Mouse (Mus musculus) embryonic facial prominence, embryonic 13.5 days (tissue): ENCODE measurements at regions not wholly inside any gene's neighbourhood (a gene's known extent, or its start where the extent isn't known, plus 50 kb on each side); places are given as distances from the start of the nearest gene placed in this dataset.

Experiments
- ATAC-seq: fragments of 200-750 bp; cut with Nextera tagmentation; 2 replicates; pipeline ENCODE4 v1.8.0; 2017; ENCODE audit warnings: low read depth; ENCODE audit not compliant: insufficient number of reproducible peaks, insufficient read depth, low FRiP score, low TSS enrichment
- H3K27ac ChIP-seq: fragments of 300-500 bp; sonication (generic); 2 replicates; pipeline ENCODE4 v1.5.1; 2015; ENCODE audit warnings: moderate library complexity, mild to moderate bottlenecking, inconsistent platforms
- H3K27me3 ChIP-seq: fragments of 300-500 bp; sonication (generic); 2 replicates; pipeline ENCODE4 v1.6.1; 2015; ENCODE audit warnings: mild to moderate bottlenecking, inconsistent platforms
- H3K36me3 ChIP-seq: fragments of 300-500 bp; sonication (generic); 2 replicates; pipeline ENCODE4 v1.6.1; 2015; ENCODE audit warnings: mild to moderate bottlenecking, inconsistent platforms
- H3K4me1 ChIP-seq: fragments of 300-500 bp; sonication (generic); 2 replicates; pipeline ENCODE4 v1.6.1; 2015; ENCODE audit warnings: inconsistent platforms
- H3K4me2 ChIP-seq: fragments of 300-500 bp; sonication (generic); 2 replicates; pipeline ENCODE4 v1.6.1; 2015; ENCODE audit warnings: moderate library complexity, mild to moderate bottlenecking, inconsistent platforms
- H3K4me3 ChIP-seq: fragments of 300-500 bp; sonication (generic); 2 replicates; pipeline ENCODE4 v1.5.1; 2015; ENCODE audit warnings: mild to moderate bottlenecking, inconsistent platforms
- H3K9ac ChIP-seq: fragments of 300-500 bp; sonication (generic); 2 replicates; pipeline ENCODE4 v1.6.1; 2015; ENCODE audit warnings: mild to moderate bottlenecking, inconsistent platforms
- H3K9me3 ChIP-seq: fragments of 300-500 bp; sonication (generic); 2 replicates; pipeline ENCODE4 v1.6.1; 2016; ENCODE audit warnings: inconsistent platforms
- WGBS: fragments of 180-500 bp; shearing (Covaris S2); methylation state at CpG from one replicate; pipeline ENCODE4 v1.1.7; 2015; ENCODE audit warnings: mixed read lengths; 5-methylcytosine and 5-hydroxymethylcytosine counted together

DNA sequence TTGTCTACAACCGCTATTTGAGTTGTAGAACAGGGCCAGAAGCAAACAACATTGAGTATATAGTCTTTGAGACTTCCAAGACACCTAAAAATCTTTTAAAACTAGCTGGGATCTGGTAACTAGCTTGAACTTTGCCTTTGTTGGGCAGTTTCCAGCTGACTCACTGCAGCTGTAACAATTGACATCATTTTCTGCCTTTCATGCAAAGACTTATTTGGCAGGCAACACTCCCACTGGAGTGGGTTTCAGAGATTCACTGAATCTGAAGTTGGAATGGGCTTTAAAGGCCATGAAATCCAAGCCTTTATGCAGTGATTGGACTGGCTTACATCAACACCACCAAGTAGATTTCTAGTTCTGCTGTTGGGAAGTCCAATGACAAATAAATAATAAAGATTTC, 173.6 kb upstream of the Nova1 start:
- no peaks in the 10 kb centered on the region for H3K36me3 ChIP-seq
- 81% methylated on average over 1 of the region's 1 CpGs for WGBS
- no peaks in the 10 kb centered on the region for H3K27me3 ChIP-seq
- no peak overlapping the region for H3K9ac ChIP-seq
- no peak overlapping the region for H3K27ac ChIP-seq
- no peaks in the 10 kb centered on the region for H3K4me1 ChIP-seq
- no peaks in the 10 kb centered on the region for H3K9me3 ChIP-seq
- H3K4me3 ChIP-seq, result no peak overlapping the region
- no peak overlapping the region for H3K4me2 ChIP-seq
- no peak for ATAC-seq

DNA sequence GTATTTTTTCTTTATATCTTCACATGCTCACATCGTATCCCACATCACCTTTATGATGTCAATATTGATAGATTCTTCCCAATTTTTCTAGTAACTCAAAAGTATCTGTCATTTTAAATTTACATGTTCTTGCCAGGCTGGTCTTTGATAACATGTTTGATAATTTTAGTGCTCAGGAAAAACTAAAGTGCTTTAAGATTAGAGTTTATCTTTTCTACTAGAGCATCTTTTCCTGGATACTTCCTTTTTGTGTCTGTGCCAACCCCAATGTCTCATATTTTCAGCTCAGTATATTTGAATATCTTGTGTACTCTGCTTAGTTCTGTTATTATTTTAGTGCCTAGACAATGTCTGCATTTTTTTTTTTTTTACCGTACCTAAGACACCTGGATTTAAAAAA, 170.2 kb upstream of the Nova1 start:
- no peaks in the 10 kb centered on the region for H3K36me3 ChIP-seq
- WGBS, result 81% methylated on average over 2 of the region's 2 CpGs
- no peak overlapping the region for H3K4me2 ChIP-seq
- no peak overlapping the region for H3K27ac ChIP-seq
- H3K27me3 ChIP-seq, result no peaks in the 10 kb centered on the region
- H3K4me3 ChIP-seq, result no peak overlapping the region
- no peaks in the 10 kb centered on the region for H3K9me3 ChIP-seq
- H3K9ac ChIP-seq, result no peak overlapping the region
- H3K4me1 ChIP-seq, result no peaks in the 10 kb centered on the region
- no peak for ATAC-seq

DNA sequence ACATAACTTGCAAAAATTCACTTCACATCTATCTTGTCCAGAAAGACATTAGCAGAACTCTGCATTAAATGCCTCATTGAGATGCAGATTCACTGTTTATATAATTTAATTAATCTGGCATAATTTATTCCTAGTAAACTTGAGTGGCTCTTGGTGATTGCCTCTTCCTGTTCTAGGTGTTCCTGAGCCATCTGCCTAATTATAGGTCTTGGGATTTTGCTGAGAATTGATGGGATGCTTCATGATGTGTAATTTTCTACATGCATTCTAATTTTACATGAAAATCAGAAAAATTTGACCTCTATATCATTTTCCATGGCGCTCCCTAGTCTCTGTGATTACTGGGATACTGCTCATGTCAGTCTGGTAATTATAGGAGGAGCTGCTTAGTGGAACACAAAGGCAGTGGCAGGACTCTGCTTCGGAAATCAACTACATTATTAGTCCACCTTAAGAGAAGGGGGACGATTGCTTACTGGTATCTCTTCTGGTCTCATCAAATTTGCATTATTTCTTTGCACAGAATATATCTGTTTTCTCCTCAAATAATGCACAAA, 131.6 kb upstream of the Nova1 start:
- no peaks in the 10 kb centered on the region for H3K9me3 ChIP-seq
- no peaks in the 10 kb centered on the region for H3K36me3 ChIP-seq
- no peak overlapping the region for H3K27ac ChIP-seq
- no peak overlapping the region for H3K9ac ChIP-seq
- no peak for ATAC-seq
- H3K27me3 ChIP-seq, result no peaks in the 10 kb centered on the region
- H3K4me1 ChIP-seq, result no peaks in the 10 kb centered on the region
- no peak overlapping the region for H3K4me2 ChIP-seq
- no peak overlapping the region for H3K4me3 ChIP-seq
- 80% methylated on average over 3 of the region's 3 CpGs for WGBS

GRCm38 (mm10) chr12:46945707-46946106, 127.0 kb upstream of the Nova1 start:
- Histone ChIP-seq H3K4me1 (no peaks in the 10 kb centered on the region), H3K4me2 (no peak overlapping the region), H3K27ac (no peak overlapping the region), H3K9ac (no peak overlapping the region), H3K36me3 (no peaks in the 10 kb centered on the region), H3K9me3 (no peaks in the 10 kb centered on the region), H3K27me3 (no peaks in the 10 kb centered on the region), H3K4me3 (no peak overlapping the region)
- no peak for ATAC-seq

- Histone ChIP-seq H3K27ac (no peak overlapping the region), H3K4me2 (no peak overlapping the region), H3K9ac (no peak overlapping the region), H3K4me3 (no peak overlapping the region), H3K36me3 (no peaks in the 10 kb centered on the region), H3K27me3 (no peaks in the 10 kb centered on the region), H3K4me1 (no peaks in the 10 kb centered on the region), H3K9me3 (no peaks in the 10 kb centered on the region)
- ATAC-seq, result no peak
Measured at GRCm38 (mm10) chr12:46931086-46931485, 112.4 kb upstream of the Nova1 start.

DNA sequence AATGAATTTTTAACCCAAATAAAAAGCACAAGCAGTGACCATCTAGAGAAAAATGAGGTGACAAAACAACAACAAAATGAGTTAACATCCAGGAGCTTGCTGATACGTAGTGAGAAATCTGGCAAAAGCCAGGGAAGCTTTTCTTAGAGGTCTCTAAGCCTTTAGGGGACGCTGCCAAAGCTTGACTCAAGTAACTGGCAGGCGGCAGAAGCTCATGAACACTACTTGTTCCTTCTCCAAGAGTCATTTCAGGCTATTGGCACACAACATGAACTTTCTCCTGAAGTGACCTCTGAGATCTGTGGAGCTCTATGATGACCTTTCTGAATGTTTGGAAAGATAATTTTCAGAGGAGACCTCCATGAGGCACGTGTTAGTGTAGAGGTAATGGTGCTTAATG, 98.6 kb upstream of the Nova1 start:
- Histone ChIP-seq H3K4me2 (no peak overlapping the region), H3K27me3 (no peaks in the 10 kb centered on the region), H3K27ac (no peak overlapping the region), H3K9me3 (no peaks in the 10 kb centered on the region), H3K4me1 (no peaks in the 10 kb centered on the region), H3K36me3 (no peaks in the 10 kb centered on the region), H3K9ac (no peak overlapping the region), H3K4me3 (no peak overlapping the region)
- no peak for ATAC-seq
- WGBS, result 75% methylated on average over 4 of the region's 4 CpGs

DNA sequence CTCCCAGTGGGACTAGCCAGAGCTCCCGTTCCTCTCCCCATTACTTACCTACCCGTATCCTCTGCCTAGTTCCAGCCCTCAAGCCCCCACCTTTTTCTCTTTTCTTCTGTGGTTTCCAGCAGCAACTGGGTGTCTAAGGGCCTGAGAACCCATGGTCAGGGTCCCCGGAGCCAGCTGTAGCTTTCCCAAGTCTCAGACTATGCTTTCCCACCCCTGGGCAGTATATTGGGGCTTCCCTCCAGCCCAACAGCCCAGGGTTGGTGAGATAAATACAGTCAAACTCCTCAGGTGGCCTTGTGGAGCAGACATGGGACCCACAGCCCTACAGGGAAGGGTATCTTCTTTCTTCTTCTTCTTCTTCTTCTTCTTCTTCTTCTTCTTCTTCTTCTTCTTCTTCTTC, 59.4 kb upstream of the Nova1 start:
- no peak overlapping the region for H3K9ac ChIP-seq
- H3K27me3 ChIP-seq, result no peaks in the 10 kb centered on the region
- H3K4me3 ChIP-seq, result no peak overlapping the region
- H3K27ac ChIP-seq, result no peak overlapping the region
- no peak for ATAC-seq
- H3K4me2 ChIP-seq, result no peak overlapping the region
- 95% methylated on average over 3 of the region's 3 CpGs for WGBS
- peaks cover 2% of the 10 kb centered on the region for H3K4me1 ChIP-seq
- H3K36me3 ChIP-seq, result no peaks in the 10 kb centered on the region
- no peaks in the 10 kb centered on the region for H3K9me3 ChIP-seq

GRCm38 (mm10) chr12:46870130-46870529, 51.4 kb upstream of the Nova1 start:
- H3K27me3 ChIP-seq, result no peaks in the 10 kb centered on the region
- 35% methylated on average over 2 of the region's 2 CpGs for WGBS
- no peaks in the 10 kb centered on the region for H3K36me3 ChIP-seq
- H3K4me3 ChIP-seq, result no peak overlapping the region
- 0 out of 2 replicates have a peak, but pooled peaks cover 4% of the 10 kb centered on the region for H3K4me1 ChIP-seq
- ATAC-seq, result no peak
- no peak overlapping the region for H3K27ac ChIP-seq
- H3K9ac ChIP-seq, result no peak overlapping the region
- no peak overlapping the region for H3K4me2 ChIP-seq
- H3K9me3 ChIP-seq, result no peaks in the 10 kb centered on the region
